Mouse (Mus musculus) lung, postnatal 0 days (tissue): ENCODE results near the gene Nom1. TPM values are rescaled to one million over a fixed set of nuclear protein-coding genes. Genes with fewer than 3 reads are reported as not detected.

Source experiments
- ATAC-seq: fragments of 200-750 bp; cut with Nextera tagmentation; 2 replicates; pipeline ENCODE4 v1.8.0; 2017; ENCODE audit warnings: moderate library complexity
- DNase-seq: peaks from one replicate; pipeline ENCODE4 v3.0.0-alpha.2; 2016; ENCODE audit warnings: low spot score
- H3K27ac ChIP-seq: fragments of 300-500 bp; sonication (generic); 2 replicates; pipeline ENCODE4 v1.5.1; 2014; ENCODE audit warnings: antibody characterized with exemption, mild to moderate bottlenecking, low read length, mixed read lengths
- H3K27me3 ChIP-seq: fragments of 300-500 bp; sonication (generic); replicated peaks from 2 replicates; pipeline ENCODE4 v1.6.1; 2014; ENCODE audit warnings: low read length, mixed read lengths; ENCODE audit not compliant: insufficient read depth
- H3K36me3 ChIP-seq: fragments of 300-500 bp; sonication (generic); 2 replicates; pipeline ENCODE4 v1.6.1; 2014; ENCODE audit warnings: low read length, mixed read lengths; ENCODE audit not compliant: insufficient read depth
- H3K4me1 ChIP-seq: fragments of 300-500 bp; sonication (generic); 2 replicates; pipeline ENCODE4 v1.6.1; 2014; ENCODE audit warnings: antibody characterized with exemption, low read depth, low read length, mixed read lengths; ENCODE audit not compliant: insufficient read depth
- H3K4me2 ChIP-seq: fragments of 300-500 bp; sonication (generic); replicated peaks from 2 replicates; pipeline ENCODE4 v1.6.1; 2014; ENCODE audit warnings: low read depth, mild to moderate bottlenecking, low read length, moderate library complexity, mixed read lengths
- H3K4me3 ChIP-seq: fragments of 300-500 bp; sonication (generic); 2 replicates; pipeline ENCODE4 v1.5.1; 2014; ENCODE audit warnings: low read depth, low read length
- H3K9ac ChIP-seq: fragments of 300-500 bp; sonication (generic); replicated peaks from 2 replicates; pipeline ENCODE4 v1.6.1; 2014; ENCODE audit warnings: low read depth, mild to moderate bottlenecking
- H3K9me3 ChIP-seq: fragments of 300-500 bp; sonication (generic); 2 replicates; pipeline ENCODE4 v1.6.1; 2016; ENCODE audit warnings: low read length, mixed read lengths
- CTCF ChIP-seq: IDR thresholded peaks from 2 replicates; pipeline ENCODE4 v1.5.1; 2016; ENCODE audit warnings: antibody characterized with exemption, mild to moderate bottlenecking
- EP300 ChIP-seq: IDR thresholded peaks from 2 replicates; pipeline ENCODE4 v1.6.1; 2016; ENCODE audit warnings: antibody characterized with exemption, mild to moderate bottlenecking, control low read depth
- WGBS: fragments of 180-500 bp; shearing (Covaris S2); extraction: QIAGEN DNeasy Blood & Tissue Kit; methylation state at CpG from one replicate; pipeline ENCODE4 v1.1.7; 2014; 5-methylcytosine and 5-hydroxymethylcytosine counted together
- polyA plus RNA-seq: library from polyadenylated mRNA; unstranded; fragments of >200 nt; fragmentation: Nextera tagmentation; extraction: Ambion mirVana; gene quantifications from 2 replicates; pipeline ENCODE4 v1.2.1, GENCODE M21; 2015

The Nom1 gene
- polyA plus RNA-seq, 1 experiment from 2014 or later: 17.6 TPM

DNA sequence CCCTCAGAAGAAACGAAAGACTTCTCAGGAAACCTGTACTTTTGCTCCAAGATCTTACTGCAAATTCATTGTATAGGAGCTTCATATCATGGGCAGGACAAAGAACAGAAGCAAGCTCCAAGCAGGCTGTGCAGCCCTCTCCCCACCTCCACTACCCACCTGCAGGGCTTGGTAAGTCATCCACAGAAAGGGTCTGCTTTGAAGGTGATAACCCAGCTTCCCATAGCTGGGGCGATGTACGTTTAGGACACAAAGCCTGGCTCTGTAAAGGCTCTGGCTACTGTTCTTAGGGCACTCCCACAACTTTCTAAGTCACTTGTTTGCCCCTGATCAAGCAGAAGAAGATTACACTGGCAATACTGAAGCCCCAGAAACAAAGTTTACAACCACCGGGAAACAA lies 49.3 kb downstream of the Nom1 start:
- no peaks in the 10 kb centered on the region for H3K36me3 ChIP-seq
- no peaks in the 10 kb centered on the region for H3K9me3 ChIP-seq
- ATAC-seq (no peak), DNase-seq (no peak)
- 5% methylated on average over 4 of the region's 4 CpGs for WGBS
- no peak overlapping the region for H3K9ac ChIP-seq
- H3K4me1 ChIP-seq: no peaks in the 10 kb centered on the region; the same call in 1 of the 2 replicates
- no peak overlapping the region for H3K27ac ChIP-seq
- TF ChIP-seq CTCF (no peak), EP300 (no peak)
- H3K27me3 ChIP-seq: peaks cover 66% of the 10 kb centered on the region
- no peak overlapping the region for H3K4me3 ChIP-seq
- no peak overlapping the region for H3K4me2 ChIP-seq

- Histone ChIP-seq H3K4me1 (no peaks in the 10 kb centered on the region), H3K27ac (no peak overlapping the region), H3K36me3 (no peaks in the 10 kb centered on the region), H3K4me3 (no peak overlapping the region), H3K9me3 (no peaks in the 10 kb centered on the region), H3K4me2 (0 out of 2 replicates have a peak overlapping the region, but pooled peaks have one; percentile 11), H3K9ac (no peak overlapping the region), H3K27me3 (peaks cover 64% of the 10 kb centered on the region)
- DNase-seq (no peak), ATAC-seq (no peak)
- TF ChIP-seq CTCF (no peak), EP300 (no peak)
- WGBS: 3% methylated on average over 38 of the region's 38 CpGs
These were observed 50.8 kb downstream of the Nom1 start for GRCm38 (mm10) chr5:29484965-29485940.

GRCm38 (mm10) chr5:29485941-29486320 lies 51.5 kb downstream of the Nom1 start:
- H3K36me3 ChIP-seq: no peaks in the 10 kb centered on the region
- DNase-seq: no peak
- H3K27ac ChIP-seq: no peak overlapping the region
- H3K4me1 ChIP-seq: no peaks in the 10 kb centered on the region
- H3K27me3 ChIP-seq: peaks cover 57% of the 10 kb centered on the region
- no peaks in the 10 kb centered on the region for H3K9me3 ChIP-seq
- no peak for TF ChIP-seq CTCF
- TF ChIP-seq EP300: no peak
- H3K4me2 ChIP-seq: no peak overlapping the region
- no peak overlapping the region for H3K9ac ChIP-seq
- WGBS: 6% methylated on average over 10 of the region's 10 CpGs
- no peak for ATAC-seq
- no peak overlapping the region for H3K4me3 ChIP-seq

DNA sequence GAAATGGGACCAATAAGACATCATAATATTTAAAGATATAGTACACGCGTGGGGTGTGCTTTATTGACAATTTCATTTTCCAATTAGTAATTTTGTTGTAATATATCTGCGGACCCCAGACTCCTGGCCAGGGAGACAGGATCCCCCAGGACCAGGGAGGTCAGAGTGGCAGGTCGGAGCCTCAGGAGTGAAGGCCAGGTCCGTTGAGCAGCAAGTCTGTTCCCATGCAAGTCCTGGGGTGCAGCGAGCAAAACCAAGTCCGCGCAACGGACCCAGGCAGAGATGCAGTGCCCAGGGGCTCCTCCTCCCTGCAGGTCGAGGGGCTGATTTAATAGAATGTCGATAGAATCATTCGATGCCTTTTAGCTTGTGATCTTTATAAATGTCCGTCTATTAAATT lies 52.9 kb downstream of the Nom1 start:
- no peak overlapping the region for H3K4me3 ChIP-seq
- no peaks in the 10 kb centered on the region for H3K36me3 ChIP-seq
- H3K9ac ChIP-seq: no peak overlapping the region
- DNase-seq (no peak), ATAC-seq (no peak)
- no peak for TF ChIP-seq CTCF
- no peak for TF ChIP-seq EP300
- H3K9me3 ChIP-seq: no peaks in the 10 kb centered on the region
- H3K4me1 ChIP-seq: no peaks in the 10 kb centered on the region
- no peak overlapping the region for H3K27ac ChIP-seq
- H3K4me2 ChIP-seq: no peak overlapping the region
- peaks cover 49% of the 10 kb centered on the region for H3K27me3 ChIP-seq
- 26% methylated on average over 13 of the region's 13 CpGs for WGBS

DNA sequence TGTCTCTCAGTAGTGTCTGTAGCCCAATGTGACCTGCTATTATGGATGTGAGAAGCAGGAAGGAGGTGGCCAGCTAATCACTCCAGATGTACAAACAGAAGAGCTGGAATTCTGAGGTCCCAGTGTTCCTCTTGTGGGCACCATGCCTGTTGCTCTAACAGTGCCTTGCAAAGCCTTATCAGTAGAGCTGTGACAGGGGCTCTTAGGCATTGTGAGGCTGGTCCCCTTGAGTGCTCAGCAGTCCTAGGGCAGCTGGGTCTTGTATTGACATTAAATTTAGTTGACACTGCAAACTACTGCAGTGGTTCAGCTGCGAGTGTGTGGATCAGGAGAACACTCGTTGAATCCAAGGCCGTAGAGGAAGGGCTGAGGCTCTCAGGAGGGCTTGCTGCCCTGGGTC lies 72.5 kb downstream of the Nom1 start:
- H3K27ac ChIP-seq: no peak overlapping the region
- H3K4me1 ChIP-seq: no peaks in the 10 kb centered on the region
- ATAC-seq (no peak), DNase-seq (no peak)
- H3K9ac ChIP-seq: no peak overlapping the region
- WGBS: 45% methylated on average over 3 of the region's 3 CpGs
- TF ChIP-seq EP300: no peak
- TF ChIP-seq CTCF: no peak
- H3K27me3 ChIP-seq: no peaks in the 10 kb centered on the region
- H3K9me3 ChIP-seq: no peaks in the 10 kb centered on the region
- no peak overlapping the region for H3K4me2 ChIP-seq
- H3K4me3 ChIP-seq: no peak overlapping the region
- no peaks in the 10 kb centered on the region for H3K36me3 ChIP-seq

Other genes starting within 250 kb of the Nom1 start
- gene Rnf32, start 238.7 kb upstream of the Nom1 start, polyA plus RNA-seq: 2.3 and 5.2 TPM in 2 replicates
- 14.0 and 16.1 TPM in 2 replicates for gene Lmbr1, start 56.3 kb upstream of the Nom1 start, polyA plus RNA-seq
- gene Mnx1, start 43.8 kb downstream of the Nom1 start, polyA plus RNA-seq: not detected in 2 replicates
- gene Ube3c, start 134.6 kb downstream of the Nom1 start, polyA plus RNA-seq: 13.2 and 13.8 TPM in 2 replicates